Mouse (Mus musculus) stomach, postnatal 0 days (tissue): ENCODE results near the gene Gm5773.
"Not testable (repeated sequence)": the region's sequence is repeated elsewhere in the genome, so short reads cannot be mapped to it uniquely, and the experiment has no call there.

ENCODE experiments used
- CTCF ChIP-seq: IDR thresholded peaks from 2 replicates; pipeline ENCODE4 v1.5.1; 2016; ENCODE audit warnings: antibody characterized with exemption, low read depth, mild to moderate bottlenecking, moderate library complexity
- EP300 ChIP-seq: optimal IDR thresholded peaks from 2 replicates; pipeline ENCODE3; 2016; ENCODE audit warnings: antibody characterized with exemption

DNA sequence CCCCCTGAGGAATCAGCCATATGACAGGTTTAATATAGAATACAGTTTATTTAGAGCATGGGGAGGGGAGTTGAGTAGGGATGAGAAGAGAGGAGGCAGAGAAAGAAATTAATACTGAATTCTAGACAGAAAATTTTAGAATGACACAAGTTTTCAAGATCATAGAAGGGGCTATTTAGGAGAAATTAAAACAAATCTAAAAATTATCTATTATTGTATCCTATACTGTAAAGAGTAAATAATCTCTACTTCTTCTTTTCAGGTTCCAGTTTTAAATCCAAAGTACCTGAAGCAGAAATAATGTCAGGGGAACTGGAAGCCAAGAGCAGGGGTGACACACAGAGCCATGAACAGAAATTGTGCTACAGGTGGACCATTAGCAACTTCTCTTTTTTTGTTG is 23.3 kb downstream of the Gm5773 start, which contains the start of gene Tdpoz4:
- TF ChIP-seq CTCF, EP300: not testable (repeated sequence)
